Mouse (Mus musculus): ENCODE data around the gene Prrt2.

DNA sequence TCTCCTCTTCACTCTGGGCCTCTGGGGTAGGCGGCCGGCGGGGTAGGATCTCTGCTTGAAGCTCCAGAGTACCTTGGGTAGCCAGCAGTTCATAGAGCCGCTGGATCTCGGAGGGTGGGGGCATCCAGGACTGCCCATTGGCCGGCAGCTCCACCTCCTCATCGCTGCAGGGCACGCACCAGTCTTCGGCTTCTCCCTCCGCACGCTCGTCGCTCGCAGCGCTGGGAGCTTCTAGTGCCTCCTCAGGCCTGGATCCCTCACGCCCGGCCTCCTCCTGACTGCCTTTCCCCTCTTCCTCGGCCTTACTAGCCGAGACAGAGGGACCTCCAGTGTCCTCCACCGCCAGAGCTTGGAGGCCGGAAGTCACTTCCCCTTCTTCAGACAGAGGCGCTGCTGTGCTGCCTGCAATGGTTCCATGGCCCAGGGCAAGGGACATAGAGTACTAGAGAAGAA is 4.5 kb downstream of the Prrt2 start:
- TF ChIP-seq CTCF (conservative IDR thresholded peaks at IDR 0.05; ENCODE audit: low read length): no peak
- no peak for TF ChIP-seq NANOG (IDR thresholded peaks at IDR 0.05; ENCODE audit: borderline replicate concordance, low read length)
